Mouse (Mus musculus): ENCODE measurements around the gene Poc1a.

DNA sequence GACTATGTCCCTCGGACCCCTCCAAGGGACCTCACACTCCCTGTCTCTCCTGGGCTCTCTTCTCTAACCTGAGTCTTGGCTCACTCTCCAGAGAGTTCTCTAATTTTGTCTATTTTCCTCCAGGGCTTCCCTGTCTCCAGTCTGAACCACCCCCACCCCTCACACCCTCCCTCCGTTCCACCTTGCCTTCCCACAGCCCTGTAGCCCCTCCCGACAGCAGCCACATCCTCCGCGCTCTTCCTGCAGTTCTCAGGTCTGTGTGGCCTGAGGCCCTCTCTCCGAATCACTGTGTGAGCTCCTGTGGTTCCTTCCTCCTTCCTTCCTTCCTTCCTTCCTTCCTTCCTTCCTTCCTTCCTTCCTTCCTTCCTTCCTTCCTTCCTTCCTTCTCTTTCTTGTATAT, 64.8 kb downstream of the Poc1a start:
- TF ChIP-seq CTCF (IDR thresholded peaks at IDR 0.05; ENCODE audit: extremely low read depth, insufficient read depth, low read length) (no peak), POLR2A (IDR thresholded peaks at IDR 0.05; ENCODE audit: extremely low read depth, insufficient read depth, low read length) (no peak)
